ENCODE assay signal across 8 mouse cellular contexts in the genomic region with DNA sequence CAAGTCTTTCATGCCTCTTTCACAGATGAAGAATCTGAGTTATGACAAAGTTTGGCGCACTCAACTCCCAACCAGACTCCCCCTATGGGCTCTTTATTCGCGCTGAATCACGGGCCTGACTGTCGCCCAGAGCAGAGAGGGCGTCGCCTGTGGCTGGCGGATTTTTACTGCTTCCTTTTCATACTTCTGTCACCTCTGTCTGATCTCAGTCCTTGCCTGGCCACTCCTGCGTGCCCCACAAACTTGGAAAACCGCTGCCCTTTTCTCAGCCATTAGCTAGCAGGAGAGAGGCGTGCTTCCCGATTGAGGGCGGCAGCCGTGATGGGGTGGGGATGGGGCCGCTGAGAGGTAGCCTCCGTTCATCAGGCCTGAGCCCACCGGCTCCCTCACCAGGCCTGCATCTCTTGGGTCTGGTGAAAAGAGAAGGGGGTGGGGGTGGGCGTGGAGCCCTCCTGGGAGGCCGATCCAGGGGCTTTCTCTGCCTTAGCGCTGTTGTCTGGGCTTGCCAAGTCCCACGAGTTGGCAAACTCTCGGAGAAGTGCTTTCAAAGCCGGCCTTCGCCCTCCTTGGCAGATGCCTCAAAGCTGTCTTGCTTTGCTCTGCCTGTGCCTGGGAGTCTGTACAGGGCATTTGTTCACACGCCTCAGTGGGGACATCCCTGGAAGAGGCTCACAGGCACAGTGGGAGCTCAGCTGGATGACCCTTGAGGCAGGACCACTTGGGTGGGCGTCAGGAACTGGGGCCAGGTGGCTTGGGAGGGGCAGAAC.
DNase-seq lines count a peak whose midpoint lies in the region; ATAC-seq and TF ChIP-seq lines count a peak whose summit lies in the region.

No protein-coding gene starts in this region.

- H3K9ac ChIP-seq in hindbrain, postnatal 0 days (replicated peaks; ENCODE audit: low read length) = no peak overlapping the region; the same call in 1 of the 2 replicates

- no peaks in the 10 kb centered on the region for H3K36me3 ChIP-seq in hindbrain, postnatal 0 days (ENCODE audit: insufficient read depth, low read length)

- H3K27ac ChIP-seq in hindbrain, postnatal 0 days = peak overlapping the region; percentile 58

- H3K9me3 ChIP-seq in hindbrain, postnatal 0 days (ENCODE audit: low read length) = no peaks in the 10 kb centered on the region

- intact Hi-C loops in gastrocnemius, postnatal 14 days (cut with DNase I; ENCODE audit: low total_unique reads) = no loop called here

- peak; percentile 88 for ATAC-seq in common myeloid progenitor, adult 5-6 weeks (replicated peaks; ENCODE audit: low read depth, poor library complexity, severe bottlenecking)
- peak; percentile 93 for ATAC-seq in hindbrain, postnatal 0 days

- no peak; the same call in none of the 2 replicates for TF ChIP-seq CTCF in hindbrain, postnatal 0 days (IDR thresholded peaks at IDR 0.05; ENCODE audit: low read depth)

- H3K4me2 ChIP-seq in hindbrain, postnatal 0 days (ENCODE audit: low read depth, low read length) = peak overlapping the region; percentile 62

- DNase-seq in ES-CJ7 (ENCODE audit: low read depth, low spot score) = peak; percentile 73
- DNase-seq in gastrocnemius, postnatal 14 days = peak; percentile 40
- DNase-seq in hindbrain, postnatal 0 days (ENCODE audit: low spot score) = peak; percentile 86
- peak; percentile 9 to 23 for DNase-seq in left cerebral cortex, adult 18-20 months (ENCODE audit: low spot score in 2 of 2)
- DNase-seq in lung, postnatal 25 days (ENCODE audit: low spot score) = peak; percentile 50
- peak; percentile 43 for DNase-seq in right cerebral cortex, adult 18-20 months
- DNase-seq in urinary bladder, postnatal 25 days (ENCODE audit: low spot score) = peak; percentile 34

- 1% methylated on average over 26 of the region's 26 CpGs for WGBS in hindbrain, postnatal 0 days

- peak overlapping the region; percentile 25 for H3K4me3 ChIP-seq in hindbrain, postnatal 0 days (ENCODE audit: low read length)

- H3K27me3 ChIP-seq in hindbrain, postnatal 0 days (ENCODE audit: insufficient read depth, low read length) = no peaks in the 10 kb centered on the region

- 0 out of 2 replicates have a peak, but pooled peaks cover 5% of the 10 kb centered on the region for H3K4me1 ChIP-seq in hindbrain, postnatal 0 days (ENCODE audit: insufficient read depth, low read length)

Comparison
In these comparisons a context has a peak if more than half of its experiments do, and no peak if none do; other contexts are left out.
1. Peak in every context shown above with its lines: DNase-seq, ATAC-seq, H3K4me3 ChIP-seq and H3K27ac ChIP-seq.
2. DNase-seq: peak in every context shown above with its lines; median percentile 86 in hindbrain, postnatal 0 days; 73 in ES-CJ7; 50 in lung, postnatal 25 days; 43 in right cerebral cortex, adult 18-20 months; 40 in gastrocnemius, postnatal 14 days; 34 in urinary bladder, postnatal 25 days; 16 in left cerebral cortex, adult 18-20 months.